In the genomic region with DNA sequence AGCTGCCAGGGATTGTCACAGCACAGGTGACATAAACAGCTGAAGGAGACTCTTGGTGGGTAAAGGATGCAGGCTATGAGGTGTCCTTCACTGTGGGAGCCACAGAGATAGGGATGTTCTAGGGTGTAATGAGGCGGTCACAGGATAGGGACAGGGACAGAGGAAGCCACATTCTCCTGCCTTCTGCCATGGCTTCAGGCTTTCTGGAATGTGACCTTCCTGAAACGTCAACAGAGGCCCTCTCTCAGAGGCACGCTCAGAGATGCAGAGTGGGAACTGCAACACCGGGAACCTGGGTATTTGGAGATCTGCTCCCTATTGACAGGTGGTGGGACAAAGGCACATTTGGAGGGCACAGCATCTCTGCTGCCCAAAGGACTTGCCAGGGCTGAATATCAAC, we compare ENCODE assay signal across 29 mouse cellular contexts. TPM values are rescaled to one million over a fixed set of nuclear protein-coding genes. Genes with fewer than 3 reads are reported as not detected.
DNase-seq lines count a peak whose midpoint lies in the region; ATAC-seq lines count a peak whose summit lies in the region.
"Had no signal": no experiment of that assay in that cellular context is flagged by ENCODE, and none has a peak within 500 bp of the region (broad histone marks: within the 10 kb centered on the region; RNA-seq: fewer than 3 reads in every experiment).

No protein-coding gene starts in this region.

- ATAC-seq in hindbrain, embryonic 14.5 days (ENCODE audit: low FRiP score): no peak
- no peak for ATAC-seq in neural tube, embryonic 13.5 days (ENCODE audit: low read depth)
- no peak for ATAC-seq in neural tube, embryonic 15.5 days (ENCODE audit: low FRiP score)
- ATAC-seq: CD4-positive, CD25-positive, alpha-beta regulatory T cell, adult 4 months; inflammation-experienced regulatory T-cells, adult 6 months; liver, postnatal 0 days had no signal

- peaks cover 12% of the 10 kb centered on the region; the same call in 1 of the 2 replicates for H3K4me1 ChIP-seq in hindbrain, embryonic 14.5 days (replicated peaks; ENCODE audit: control insufficient read depth, insufficient read depth, low read length)
- peaks cover 12% of the 10 kb centered on the region for H3K4me1 ChIP-seq in hindbrain, embryonic 10.5 days (replicated peaks)
- peaks cover 11% of the 10 kb centered on the region for H3K4me1 ChIP-seq in neural tube, embryonic 13.5 days (replicated peaks)
- peaks cover 28% of the 10 kb centered on the region for H3K4me1 ChIP-seq in neural tube, embryonic 15.5 days

- peak overlapping the region; percentile 52 for H3K27ac ChIP-seq in hindbrain, embryonic 14.5 days
- H3K27ac ChIP-seq in hindbrain, embryonic 10.5 days: no peak overlapping the region
- H3K27ac ChIP-seq in neural tube, embryonic 13.5 days (replicated peaks): peak overlapping the region; percentile 33; the same call in 1 of the 2 replicates
- peak overlapping the region; percentile 64; the same call in 1 of the 2 replicates for H3K27ac ChIP-seq in neural tube, embryonic 15.5 days (replicated peaks)
- H3K27ac ChIP-seq: embryonic facial prominence, embryonic 10.5 days; limb, embryonic 12.5 days; midbrain, embryonic 12.5 days; stomach, postnatal 0 days had no signal

- H3K4me2 ChIP-seq in hindbrain, embryonic 14.5 days (replicated peaks): no peak overlapping the region
- no peak overlapping the region for H3K4me2 ChIP-seq in neural tube, embryonic 13.5 days
- no peak overlapping the region for H3K4me2 ChIP-seq in neural tube, embryonic 15.5 days
- H3K4me2 ChIP-seq: limb, embryonic 12.5 days; liver, embryonic 11.5 days; midbrain, embryonic 12.5 days had no signal

- 52% methylated on average over 4 of the region's 4 CpGs for WGBS in hindbrain, embryonic 14.5 days
- whole genome bisulfite sequencing in hindbrain, embryonic 10.5 days: 61% methylated on average over 4 of the region's 4 CpGs
- WGBS in neural tube, embryonic 13.5 days: 67% methylated on average over 4 of the region's 4 CpGs
- 73% methylated on average over 4 of the region's 4 CpGs for WGBS in neural tube, embryonic 15.5 days

- no peak overlapping the region for H3K4me3 ChIP-seq in hindbrain, embryonic 14.5 days (replicated peaks; ENCODE audit: low read length)
- no peak overlapping the region for H3K4me3 ChIP-seq in hindbrain, embryonic 10.5 days
- no peak overlapping the region for H3K4me3 ChIP-seq in neural tube, embryonic 13.5 days
- H3K4me3 ChIP-seq in neural tube, embryonic 15.5 days (replicated peaks): no peak overlapping the region
- H3K4me3 ChIP-seq: embryonic facial prominence, embryonic 10.5 days; limb, embryonic 12.5 days; midbrain, embryonic 12.5 days had no signal

- H3K9me3 ChIP-seq in hindbrain, embryonic 14.5 days (ENCODE audit: control insufficient read depth, low read length): no peaks in the 10 kb centered on the region
- H3K9me3 ChIP-seq in hindbrain, embryonic 10.5 days: no peaks in the 10 kb centered on the region
- H3K9me3 ChIP-seq in neural tube, embryonic 13.5 days: no peaks in the 10 kb centered on the region
- no peaks in the 10 kb centered on the region for H3K9me3 ChIP-seq in neural tube, embryonic 15.5 days (replicated peaks)
- H3K9me3 ChIP-seq: embryonic facial prominence, embryonic 10.5 days; midbrain, embryonic 12.5 days had no signal

- peak; percentile 25 for DNase-seq in cerebellum, adult 9-11 months
- no peak for DNase-seq in cerebellum, adult 11 months
- no peak for DNase-seq in hindbrain, embryonic 14.5 days (ENCODE audit: low spot score)
- DNase-seq in hindbrain, embryonic 10.5 days (ENCODE audit: low spot score): no peak
- no peak for DNase-seq in neural tube, embryonic 10.5 days (ENCODE audit: extremely low spot score, low spot score)
- DNase-seq in gastrocnemius, postnatal 4 days (ENCODE audit: low spot score in 2 of 2): no peak
- DNase-seq: adrenal gland, postnatal 25 days; gastrocnemius, postnatal 36 days; kidney, postnatal 10 days; liver, postnatal 0 days; lung, postnatal 10 days; thymus, adult 2 months; thymus, postnatal 4 days had no signal

- no peaks in the 10 kb centered on the region for H3K27me3 ChIP-seq in hindbrain, embryonic 14.5 days (ENCODE audit: control insufficient read depth, insufficient read depth, low read length)
- no peaks in the 10 kb centered on the region for H3K27me3 ChIP-seq in hindbrain, embryonic 10.5 days (ENCODE audit: insufficient read depth, poor library complexity, severe bottlenecking)
- no peaks in the 10 kb centered on the region for H3K27me3 ChIP-seq in neural tube, embryonic 13.5 days
- H3K27me3 ChIP-seq in neural tube, embryonic 15.5 days (replicated peaks): no peaks in the 10 kb centered on the region
- H3K27me3 ChIP-seq: limb, embryonic 12.5 days; midbrain, embryonic 12.5 days had no signal

- no peaks in the 10 kb centered on the region for H3K36me3 ChIP-seq in hindbrain, embryonic 14.5 days (replicated peaks; ENCODE audit: control insufficient read depth, insufficient read depth)
- peaks cover 24% of the 10 kb centered on the region for H3K36me3 ChIP-seq in hindbrain, embryonic 10.5 days
- H3K36me3 ChIP-seq in neural tube, embryonic 13.5 days: no peaks in the 10 kb centered on the region
- no peaks in the 10 kb centered on the region for H3K36me3 ChIP-seq in neural tube, embryonic 15.5 days
- H3K36me3 ChIP-seq: midbrain, embryonic 12.5 days had no signal

- no peak overlapping the region for H3K9ac ChIP-seq in hindbrain, embryonic 14.5 days
- no peak overlapping the region for H3K9ac ChIP-seq in neural tube, embryonic 13.5 days
- no peak overlapping the region for H3K9ac ChIP-seq in neural tube, embryonic 15.5 days (replicated peaks)
- H3K9ac ChIP-seq: limb, embryonic 12.5 days; liver, postnatal 0 days; midbrain, embryonic 12.5 days had no signal

RNA-seq across cellular contexts. Expression of gene Crybb3, which starts 5.6 kb away (rescaled TPM):
- polyA plus RNA-seq in hindbrain, embryonic 14.5 days (2014; fragmentation: Nextera tagmentation; extraction: Ambion mirVana): 0.57 and 0.99 TPM in 2 replicates
- 0.25 and 0.50 TPM in 2 replicates for polyA plus RNA-seq in hindbrain, embryonic 10.5 days (2016; fragmentation: Nextera tagmentation; extraction: Ambion mirVana)
- polyA plus RNA-seq in neural tube, embryonic 13.5 days (2015; fragmentation: Nextera tagmentation; extraction: Ambion mirVana): 0.96 and 1.1 TPM in 2 replicates
- polyA plus RNA-seq in neural tube, embryonic 15.5 days (2015; fragmentation: Nextera tagmentation; extraction: Ambion mirVana): 1.2 and 1.5 TPM in 2 replicates
- total RNA-seq in gastrocnemius, postnatal 4 days (2021): 1 to 10 TPM; 1.8 to 2.0 TPM
- polyA plus RNA-seq: CD4-positive, CD25-positive, alpha-beta regulatory T cell, adult 4 months had no signal

RNA-seq across cellular contexts. Expression of gene Crybb2, which starts 17.1 kb away (rescaled TPM):
- not detected in 2 replicates for polyA plus RNA-seq in hindbrain, embryonic 14.5 days (2014; fragmentation: Nextera tagmentation; extraction: Ambion mirVana)
- polyA plus RNA-seq in hindbrain, embryonic 10.5 days (2016; fragmentation: Nextera tagmentation; extraction: Ambion mirVana): not detected in 2 replicates
- not detected in 2 replicates for polyA plus RNA-seq in neural tube, embryonic 13.5 days (2015; fragmentation: Nextera tagmentation; extraction: Ambion mirVana)
- polyA plus RNA-seq in neural tube, embryonic 15.5 days (2015; fragmentation: Nextera tagmentation; extraction: Ambion mirVana): not detected in 2 replicates
- total RNA-seq in gastrocnemius, postnatal 4 days (2021): not detected
- total RNA-seq: adrenal gland, postnatal 25 days; gastrocnemius, postnatal 36 days; heart, adult 8-10 months; heart, postnatal 25 days; layer of hippocampus, postnatal 25 days; left cerebral cortex, postnatal 10 days had no signal
- polyA plus RNA-seq: CD4-positive, CD25-positive, alpha-beta regulatory T cell, adult 4 months; cortical plate, adult 2 months; embryonic facial prominence, embryonic 10.5 days; heart, embryonic 14.5 days; inflammation-experienced regulatory T-cells, adult 6 months; kidney, adult 2 months; limb, embryonic 12.5 days; liver, embryonic 11.5 days; liver, postnatal 0 days; midbrain, embryonic 12.5 days; stomach, postnatal 0 days had no signal
